Mouse (Mus musculus) ES-Bruce4 (cell line): Measurements from ENCODE around the gene Nt5c1b.

Experiments
- CTCF ChIP-seq: IDR thresholded peaks from one replicate; pipeline ENCODE4 v1.8.1; 2011; ENCODE audit warnings: low read depth, low read length
- POLR2A ChIP-seq: IDR thresholded peaks from one replicate; pipeline ENCODE4 v1.8.1; 2011; ENCODE audit warnings: low read length; ENCODE audit not compliant: insufficient read depth

DNA sequence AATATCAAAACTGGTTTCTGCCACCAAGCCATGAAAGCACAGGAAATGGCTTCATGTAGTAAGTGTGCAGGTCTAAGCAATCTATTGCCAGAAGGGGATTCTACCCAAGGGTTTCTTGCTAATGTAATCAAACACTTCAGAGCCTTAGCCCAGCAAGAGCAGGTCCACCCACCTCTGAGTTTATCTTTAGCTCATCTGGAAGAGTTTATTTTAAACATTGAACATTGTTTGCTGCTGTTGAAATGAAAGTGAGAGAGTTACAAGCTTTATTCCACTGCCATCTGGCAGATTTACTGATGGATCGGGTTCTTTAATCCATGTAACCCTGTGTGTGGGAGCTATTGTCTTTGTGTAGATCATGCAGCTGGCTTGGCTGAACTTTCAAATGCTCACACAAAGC, 31.0 kb downstream of the Nt5c1b start:
- TF ChIP-seq CTCF (no peak), POLR2A (no peak)
